Mouse (Mus musculus): ENCODE measurements around the gene Sgsm2. TPM values are rescaled to one million over a fixed set of nuclear protein-coding genes. Genes with fewer than 3 reads are reported as not detected.
A peak's percentile ranks its signal among the peaks of the same experiment; 100 is the strongest.

Gene Sgsm2
- polyA plus RNA-seq, 1 experiment from 2014 or later, result 2.4 TPM

DNA sequence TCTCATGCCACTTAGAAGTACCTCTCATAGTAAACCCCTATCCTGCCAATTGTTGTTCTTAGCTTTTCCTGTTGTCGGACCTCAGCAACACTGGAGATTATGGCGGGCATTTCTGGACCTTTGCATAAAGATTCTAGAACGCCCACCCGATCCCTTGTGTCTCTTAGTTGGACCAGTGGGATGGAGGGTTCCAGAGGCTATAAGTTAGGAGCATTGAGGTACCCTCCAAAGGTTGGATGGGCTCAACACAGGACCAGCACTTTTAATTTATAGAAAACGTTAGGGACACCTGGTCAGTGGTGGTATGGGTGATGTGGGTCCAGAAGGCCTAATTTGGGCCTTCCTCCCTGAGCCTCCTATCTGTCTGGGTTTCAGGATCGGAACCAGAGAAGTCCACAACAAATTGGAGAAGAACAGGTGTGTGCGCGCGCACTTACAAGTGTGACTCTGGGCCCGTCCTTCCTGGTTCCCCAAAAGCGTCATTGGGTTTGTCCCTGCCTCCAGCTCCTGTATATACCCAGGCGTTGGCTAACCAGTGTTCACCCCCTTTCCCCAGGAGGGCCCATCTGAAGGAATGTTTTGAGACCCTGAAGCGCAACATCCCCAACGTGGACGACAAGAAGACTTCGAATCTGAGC is 59.7 kb downstream of the Sgsm2 start:
- WGBS, result 41% methylated on average over 16 of the region's 16 CpGs
- peaks cover 9% of the 10 kb centered on the region for H3K4me1 ChIP-seq (replicated peaks; ENCODE audit: control insufficient read depth, insufficient read depth, low read length)
- ATAC-seq, result peak; percentile 1; the same call in 1 of the 2 replicates
- H3K9me3 ChIP-seq (ENCODE audit: control insufficient read depth), result no peaks in the 10 kb centered on the region
- H3K4me3 ChIP-seq (ENCODE audit: low read depth, low read length), result peak overlapping the region; percentile 46
- no peak overlapping the region for H3K9ac ChIP-seq (ENCODE audit: low read depth, low read length)
- peaks cover 9% of the 10 kb centered on the region; the same call in 1 of the 2 replicates for H3K36me3 ChIP-seq (ENCODE audit: control insufficient read depth, insufficient read depth)
- peak overlapping the region; percentile 96; the same call in 1 of the 2 replicates for H3K27ac ChIP-seq (ENCODE audit: low read depth, low read length)
- H3K4me2 ChIP-seq (replicated peaks; ENCODE audit: low read depth), result peak overlapping the region; percentile 82
- H3K27me3 ChIP-seq (replicated peaks; ENCODE audit: control insufficient read depth, insufficient read depth, low read length), result no peaks in the 10 kb centered on the region
- TF ChIP-seq CTCF (IDR thresholded peaks at IDR 0.05; ENCODE audit: low read depth), result no peak

- Histone ChIP-seq H3K27ac (ENCODE audit: low read depth, low read length) (no peak overlapping the region), H3K4me1 (replicated peaks; ENCODE audit: control insufficient read depth, insufficient read depth, low read length) (peaks cover 9% of the 10 kb centered on the region), H3K36me3 (ENCODE audit: control insufficient read depth, insufficient read depth) (peaks cover 7% of the 10 kb centered on the region; the same call in 1 of the 2 replicates), H3K27me3 (replicated peaks; ENCODE audit: control insufficient read depth, insufficient read depth, low read length) (no peaks in the 10 kb centered on the region), H3K4me3 (ENCODE audit: low read depth, low read length) (no peak overlapping the region), H3K9me3 (ENCODE audit: control insufficient read depth) (no peaks in the 10 kb centered on the region), H3K9ac (ENCODE audit: low read depth, low read length) (no peak overlapping the region), H3K4me2 (replicated peaks; ENCODE audit: low read depth) (peak overlapping the region; percentile 82; the same call in 1 of the 2 replicates)
- WGBS, result 90% methylated on average over 22 of the region's 22 CpGs
- no peak for TF ChIP-seq CTCF (IDR thresholded peaks at IDR 0.05; ENCODE audit: low read depth)
- no peak for ATAC-seq
Measured at GRCm38 (mm10) chr11:74836225-74837055, 60.4 kb downstream of the Sgsm2 start.

- ATAC-seq, result no peak
- no peak overlapping the region for H3K9ac ChIP-seq (ENCODE audit: low read depth, low read length)
- H3K27ac ChIP-seq (ENCODE audit: low read depth, low read length), result no peak overlapping the region
- WGBS, result 81% methylated on average over 6 of the region's 6 CpGs
- no peaks in the 10 kb centered on the region for H3K27me3 ChIP-seq (replicated peaks; ENCODE audit: control insufficient read depth, insufficient read depth, low read length)
- no peaks in the 10 kb centered on the region for H3K9me3 ChIP-seq (ENCODE audit: control insufficient read depth)
- peaks cover 9% of the 10 kb centered on the region for H3K4me1 ChIP-seq (replicated peaks; ENCODE audit: control insufficient read depth, insufficient read depth, low read length)
- H3K4me2 ChIP-seq (replicated peaks; ENCODE audit: low read depth), result no peak overlapping the region
- TF ChIP-seq CTCF (IDR thresholded peaks at IDR 0.05; ENCODE audit: low read depth), result no peak
- peaks cover 7% of the 10 kb centered on the region; the same call in 1 of the 2 replicates for H3K36me3 ChIP-seq (ENCODE audit: control insufficient read depth, insufficient read depth)
- H3K4me3 ChIP-seq (ENCODE audit: low read depth, low read length), result no peak overlapping the region
Measured at GRCm38 (mm10) chr11:74835593-74836224, 61.2 kb downstream of the Sgsm2 start.

DNA sequence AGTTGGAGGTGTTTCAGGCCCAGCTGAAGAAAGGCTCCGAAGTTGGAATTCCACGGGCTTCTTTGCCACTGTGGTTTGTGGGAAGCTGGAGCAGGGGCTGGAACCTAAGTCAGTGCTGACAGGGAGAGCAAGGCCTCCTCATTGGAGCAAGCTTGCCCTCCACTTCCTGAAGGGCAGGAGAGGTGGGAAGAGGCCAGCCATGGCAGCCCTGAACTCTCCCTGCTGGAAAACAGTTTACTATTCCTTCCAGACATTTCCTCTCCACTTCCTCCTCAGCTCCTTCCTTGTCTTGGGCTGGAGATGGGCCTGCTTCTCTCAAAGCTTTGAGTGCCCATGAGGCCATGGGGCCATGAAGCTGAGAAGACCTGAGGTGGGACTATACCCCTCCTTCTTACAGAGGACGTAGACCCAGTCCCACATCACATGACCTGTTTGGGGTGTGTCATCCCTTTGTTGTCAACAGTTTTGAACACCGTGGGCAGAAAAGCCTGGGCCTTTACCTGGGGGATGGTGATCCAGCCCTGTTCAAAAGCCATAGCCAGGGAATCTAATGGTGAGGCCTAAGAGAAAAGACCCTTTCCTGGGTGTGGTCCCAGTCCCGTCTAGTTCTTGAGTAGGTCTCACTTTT is 62.1 kb downstream of the Sgsm2 start:
- ATAC-seq, result no peak
- TF ChIP-seq CTCF (IDR thresholded peaks at IDR 0.05; ENCODE audit: low read depth), result no peak
- peaks cover 9% of the 10 kb centered on the region for H3K4me1 ChIP-seq (replicated peaks; ENCODE audit: control insufficient read depth, insufficient read depth, low read length)
- 0 out of 2 replicates have a peak overlapping the region, but pooled peaks have one; percentile 3 for H3K4me2 ChIP-seq (replicated peaks; ENCODE audit: low read depth)
- no peak overlapping the region for H3K4me3 ChIP-seq (ENCODE audit: low read depth, low read length)
- peak overlapping the region; percentile 75 for H3K27ac ChIP-seq (ENCODE audit: low read depth, low read length)
- H3K36me3 ChIP-seq (ENCODE audit: control insufficient read depth, insufficient read depth), result peaks cover 7% of the 10 kb centered on the region; the same call in 1 of the 2 replicates
- H3K9me3 ChIP-seq (ENCODE audit: control insufficient read depth), result no peaks in the 10 kb centered on the region
- WGBS, result 32% methylated on average over 5 of the region's 5 CpGs
- H3K9ac ChIP-seq (ENCODE audit: low read depth, low read length), result peak overlapping the region; percentile 22
- no peaks in the 10 kb centered on the region for H3K27me3 ChIP-seq (replicated peaks; ENCODE audit: control insufficient read depth, insufficient read depth, low read length)

- no peak for ATAC-seq
- peak overlapping the region; percentile 22; the same call in 1 of the 2 replicates for H3K9ac ChIP-seq (ENCODE audit: low read depth, low read length)
Measured at GRCm38 (mm10) chr11:74834359-74834638, 62.6 kb downstream of the Sgsm2 start.

More at GRCm38 (mm10) chr11:74834359-74834638, 62.6 kb downstream of the Sgsm2 start:
- Histone ChIP-seq H3K4me1 (replicated peaks; ENCODE audit: control insufficient read depth, insufficient read depth, low read length) (peaks cover 12% of the 10 kb centered on the region), H3K4me3 (ENCODE audit: low read depth, low read length) (no peak overlapping the region), H3K27me3 (replicated peaks; ENCODE audit: control insufficient read depth, insufficient read depth, low read length) (no peaks in the 10 kb centered on the region), H3K4me2 (replicated peaks; ENCODE audit: low read depth) (no peak overlapping the region), H3K27ac (ENCODE audit: low read depth, low read length) (peak overlapping the region; percentile 75), H3K9me3 (ENCODE audit: control insufficient read depth) (no peaks in the 10 kb centered on the region), H3K36me3 (ENCODE audit: control insufficient read depth, insufficient read depth) (peaks cover 7% of the 10 kb centered on the region; the same call in 1 of the 2 replicates)
- 27% methylated on average over 1 of the region's 1 CpGs for WGBS
- peak; percentile 51 for TF ChIP-seq CTCF (IDR thresholded peaks at IDR 0.05; ENCODE audit: low read depth)
